Mouse (Mus musculus): ENCODE data around the gene Cdh12. TPM values are rescaled to one million over a fixed set of nuclear protein-coding genes. Genes with fewer than 3 reads are reported as not detected.

Cdh12 gene
- total and polyA plus RNA-seq, 3 experiments = not detected

- TF ChIP-seq ELF1 (IDR thresholded peaks at IDR 0.05; ENCODE audit: low read depth, low read length) = no peak
- no peaks in the 10 kb centered on the region for H3K36me3 ChIP-seq (ENCODE audit: control insufficient read depth in 1 of 2, insufficient read depth in 2 of 2, low read length in 2 of 2)
- H3K9me3 ChIP-seq (replicated peaks; ENCODE audit: insufficient read depth, low read length) = no peaks in the 10 kb centered on the region
- no peak for DNase-seq (ENCODE audit: low read depth, low spot score)
- H3K27ac ChIP-seq (ENCODE audit: control insufficient read depth, low read depth, low read length) = no peak overlapping the region
- H3K4me3 ChIP-seq (ENCODE audit: control insufficient read depth in 1 of 2, insufficient read depth in 1 of 2, low read depth in 2 of 2, low read length in 2 of 2) = no peak overlapping the region
- no peaks in the 10 kb centered on the region for H3K4me1 ChIP-seq (ENCODE audit: control insufficient read depth in 1 of 2, insufficient read depth in 2 of 2, low read length in 2 of 2)
- H3K79me2 ChIP-seq (ENCODE audit: control insufficient read depth, insufficient read depth, low read length, poor library complexity) = no peaks in the 10 kb centered on the region
- H3K9ac ChIP-seq (ENCODE audit: control insufficient read depth, low read depth, low read length, poor library complexity, severe bottlenecking) = no peak overlapping the region
- H3K27me3 ChIP-seq (ENCODE audit: control insufficient read depth in 1 of 2, insufficient read depth in 2 of 2, low read length in 2 of 2) = no peaks in the 10 kb centered on the region
Observed at GRCm38 (mm10) chr15:21297051-21297450, 848.0 kb downstream of the Cdh12 start.

DNA sequence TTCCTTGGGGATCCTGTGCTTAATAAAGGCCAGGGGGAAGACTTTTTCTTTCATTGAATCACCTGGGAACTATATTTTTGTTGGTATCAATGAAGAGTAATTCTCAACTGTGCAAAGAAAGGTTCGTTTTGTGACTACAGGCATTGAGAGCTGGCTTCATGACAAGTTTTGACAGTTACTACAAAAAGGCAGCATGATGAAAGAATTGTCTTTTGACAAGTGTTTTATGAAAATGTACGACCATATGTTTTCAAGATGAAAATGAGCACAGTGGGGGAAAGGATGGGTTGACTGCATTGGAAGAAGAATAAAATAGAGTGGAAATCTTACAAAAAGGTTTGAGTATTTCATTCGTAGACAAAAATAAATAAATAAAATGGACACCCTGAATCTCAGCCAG lies 866.4 kb downstream of the Cdh12 start:
- H3K79me2 ChIP-seq (ENCODE audit: control insufficient read depth, insufficient read depth, low read length, poor library complexity) = no peaks in the 10 kb centered on the region
- DNase-seq (ENCODE audit: low read depth, low spot score) = no peak
- TF ChIP-seq SIN3A (IDR thresholded peaks at IDR 0.05; ENCODE audit: low read length) = no peak
- no peak for TF ChIP-seq BHLHE40 (IDR thresholded peaks at IDR 0.05; ENCODE audit: borderline replicate concordance, low read depth, low read length)
- no peak overlapping the region for H3K9ac ChIP-seq (ENCODE audit: control insufficient read depth, low read depth, low read length, poor library complexity, severe bottlenecking)
- H3K27me3 ChIP-seq (ENCODE audit: control insufficient read depth in 1 of 2, insufficient read depth in 2 of 2, low read length in 2 of 2) = no peaks in the 10 kb centered on the region
- no peak overlapping the region for H3K27ac ChIP-seq (ENCODE audit: control insufficient read depth, low read depth, low read length)
- H3K4me3 ChIP-seq (ENCODE audit: control insufficient read depth in 1 of 2, insufficient read depth in 1 of 2, low read depth in 2 of 2, low read length in 2 of 2) = no peak overlapping the region
- H3K4me1 ChIP-seq (ENCODE audit: control insufficient read depth in 1 of 2, insufficient read depth in 2 of 2, low read length in 2 of 2) = no peaks in the 10 kb centered on the region
- H3K9me3 ChIP-seq (replicated peaks; ENCODE audit: insufficient read depth, low read length) = no peaks in the 10 kb centered on the region
- H3K36me3 ChIP-seq (ENCODE audit: control insufficient read depth in 1 of 2, insufficient read depth in 2 of 2, low read length in 2 of 2) = no peaks in the 10 kb centered on the region

GRCm38 (mm10) chr15:21343853-21344252 lies 894.8 kb downstream of the Cdh12 start:
- Histone ChIP-seq H3K9me3 (replicated peaks; ENCODE audit: insufficient read depth, low read length) (no peaks in the 10 kb centered on the region), H3K9ac (ENCODE audit: control insufficient read depth, low read depth, low read length, poor library complexity, severe bottlenecking) (no peak overlapping the region), H3K36me3 (ENCODE audit: control insufficient read depth in 1 of 2, insufficient read depth in 2 of 2, low read length in 2 of 2) (no peaks in the 10 kb centered on the region), H3K4me3 (ENCODE audit: control insufficient read depth in 1 of 2, insufficient read depth in 1 of 2, low read depth in 2 of 2, low read length in 2 of 2) (no peak overlapping the region), H3K27me3 (ENCODE audit: control insufficient read depth in 1 of 2, insufficient read depth in 2 of 2, low read length in 2 of 2) (no peaks in the 10 kb centered on the region), H3K4me1 (ENCODE audit: control insufficient read depth in 1 of 2, insufficient read depth in 2 of 2, low read length in 2 of 2) (no peaks in the 10 kb centered on the region), H3K79me2 (ENCODE audit: control insufficient read depth, insufficient read depth, low read length, poor library complexity) (no peaks in the 10 kb centered on the region), H3K27ac (ENCODE audit: control insufficient read depth, low read depth, low read length) (no peak overlapping the region)
- DNase-seq (ENCODE audit: low read depth, low spot score) = no peak
- TF ChIP-seq SMC3 (IDR thresholded peaks at IDR 0.05; ENCODE audit: low read depth, low read length) (no peak), GABPA (IDR thresholded peaks at IDR 0.05; ENCODE audit: low read depth, low read length) (no peak), ZC3H11A (IDR thresholded peaks at IDR 0.05; ENCODE audit: low read depth, low read length) (no peak), NELFE (IDR thresholded peaks at IDR 0.05; ENCODE audit: low read depth, low read length) (no peak), MYC (IDR thresholded peaks at IDR 0.05; ENCODE audit: low read depth, low read length) (no peak), ZKSCAN1 (IDR thresholded peaks at IDR 0.05; ENCODE audit: low read depth, low read length) (no peak), UBTF (IDR thresholded peaks at IDR 0.05; ENCODE audit: borderline replicate concordance, insufficient read depth, low read depth, low read length) (no peak), GATA1 (IDR thresholded peaks at IDR 0.05; ENCODE audit: low read depth, low read length) (no peak), CTCF (IDR thresholded peaks at IDR 0.05 in 2 of 3, conservative IDR thresholded peaks at IDR 0.05 in 1 of 3; ENCODE audit: control insufficient read depth in 1 of 3, insufficient read depth in 1 of 3, low read depth in 2 of 3, low read length in 3 of 3, poor library complexity in 1 of 3, severe bottlenecking in 1 of 3) (no peak), POLR2AphosphoS2 (IDR thresholded peaks at IDR 0.05; ENCODE audit: low read length) (no peak), JUND (IDR thresholded peaks at IDR 0.05; ENCODE audit: low read depth, low read length) (no peak), BHLHE40 (IDR thresholded peaks at IDR 0.05; ENCODE audit: borderline replicate concordance, low read depth, low read length) (no peak), TAL1 (IDR thresholded peaks at IDR 0.05; ENCODE audit: low read length) (no peak), POLR2A (IDR thresholded peaks at IDR 0.05; ENCODE audit: control insufficient read depth in 1 of 2, insufficient read depth in 1 of 2, low read depth in 1 of 2, low read length in 2 of 2, poor library complexity in 1 of 2) (no peak), MEF2A (IDR thresholded peaks at IDR 0.05; ENCODE audit: extremely low read depth, insufficient replicate concordance, low read depth, low read length, poor library complexity, severe bottlenecking) (no peak), MYB (IDR thresholded peaks at IDR 0.05; ENCODE audit: low read depth, low read length) (no peak), HCFC1 (IDR thresholded peaks at IDR 0.05; ENCODE audit: low read depth, low read length) (no peak), POLR2AphosphoS5 (IDR thresholded peaks at IDR 0.05; ENCODE audit: borderline replicate concordance, low read depth, low read length) (no peak), USF1 (IDR thresholded peaks at IDR 0.05; ENCODE audit: low read depth, low read length) (no peak), EP300 (IDR thresholded peaks at IDR 0.05; ENCODE audit: low read depth in 1 of 2, low read length in 2 of 2) (no peak)

All from MEL (cell line).